Mouse (Mus musculus): ENCODE measurements around the gene Rundc1.
"Not testable (repeated sequence)": the region's sequence is repeated elsewhere in the genome, so short reads cannot be mapped to it uniquely, and the experiment has no call there.

Rundc1 gene

DNA sequence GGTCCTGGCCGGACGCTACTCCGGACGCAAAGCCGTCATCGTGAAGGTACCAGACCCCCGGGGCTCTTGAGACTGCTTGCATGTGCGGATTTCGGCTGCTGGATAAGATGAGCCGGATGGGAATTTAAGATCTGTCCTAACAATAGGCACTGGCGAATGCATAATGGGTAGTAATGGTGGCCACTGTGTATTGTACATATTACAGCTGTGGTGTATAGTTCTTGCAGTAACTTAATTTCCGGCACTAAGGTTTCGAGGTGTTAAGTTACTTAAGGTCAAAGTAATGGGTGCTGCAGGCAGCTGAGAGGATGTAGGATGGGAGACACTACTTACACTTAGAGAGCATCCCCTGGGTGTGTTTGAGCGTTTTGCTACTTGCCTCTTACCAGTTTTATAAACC lies 17.9 kb downstream of the Rundc1 start:
- no peak for DNase-seq (ENCODE audit: extremely low spot score, low read depth, low spot score)

DNA sequence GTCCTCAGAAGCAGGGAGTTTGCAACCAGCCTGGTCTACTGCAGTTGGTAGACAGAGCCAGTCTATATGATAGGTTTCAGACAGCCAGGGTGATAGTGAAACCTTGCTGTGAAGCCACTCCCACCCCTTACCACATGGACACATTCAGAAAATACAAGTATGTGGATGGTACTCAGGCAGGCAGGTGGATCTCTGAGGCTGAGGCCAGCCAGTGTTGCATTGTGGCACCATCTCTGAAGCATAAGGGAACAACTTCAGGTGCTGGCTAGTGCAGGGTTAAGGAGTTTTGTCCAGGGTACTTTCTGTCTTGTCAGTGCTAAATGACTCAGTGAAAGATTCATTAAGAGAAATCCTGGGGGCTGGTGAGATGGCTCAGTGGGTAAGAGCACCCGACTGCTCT lies 21.4 kb downstream of the Rundc1 start:
- DNase-seq (ENCODE audit: extremely low spot score, low read depth, low spot score), result no peak

DNA sequence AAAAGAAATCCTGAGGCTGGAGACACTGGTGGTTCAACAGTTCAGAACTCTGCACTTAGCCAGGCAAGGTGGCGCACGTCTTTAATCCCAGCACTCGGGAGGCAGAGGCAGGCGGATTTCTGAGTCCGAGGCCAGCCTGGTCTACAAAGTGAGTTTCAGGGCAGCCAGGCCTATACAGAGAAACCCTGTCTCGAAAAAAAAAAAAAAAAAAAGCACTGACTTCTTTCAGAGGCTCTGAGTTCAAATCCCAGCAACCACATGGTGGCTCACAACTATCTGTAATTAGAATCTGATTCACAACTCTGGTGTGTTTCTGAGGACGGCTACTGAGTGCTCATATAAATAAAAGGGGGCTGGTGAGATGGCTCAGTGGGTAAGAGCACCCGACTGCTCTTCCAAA lies 22.0 kb downstream of the Rundc1 start:
- DNase-seq (ENCODE audit: extremely low spot score, low read depth, low spot score), result not testable (repeated sequence)

DNA sequence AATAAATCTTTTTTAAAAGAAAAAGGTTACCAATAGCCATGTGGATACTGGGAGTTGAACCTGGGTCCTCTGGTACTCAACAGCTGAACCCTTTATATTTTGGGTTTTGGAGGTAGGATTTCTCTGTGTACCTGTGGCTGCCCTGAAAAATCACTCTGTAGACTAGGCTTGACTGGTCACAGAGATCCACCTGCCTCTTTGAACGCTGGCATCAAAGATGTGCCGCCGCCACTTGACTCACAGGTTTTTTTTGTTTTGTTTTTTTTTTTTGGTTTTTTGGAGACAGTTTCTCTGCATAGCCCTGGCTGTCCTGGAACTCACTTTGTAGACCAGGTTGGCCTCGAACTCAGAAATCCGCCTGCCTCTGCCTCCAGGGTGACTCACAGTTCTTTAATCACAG lies 22.9 kb downstream of the Rundc1 start:
- no peak for DNase-seq (ENCODE audit: extremely low spot score, low read depth, low spot score)

DNA sequence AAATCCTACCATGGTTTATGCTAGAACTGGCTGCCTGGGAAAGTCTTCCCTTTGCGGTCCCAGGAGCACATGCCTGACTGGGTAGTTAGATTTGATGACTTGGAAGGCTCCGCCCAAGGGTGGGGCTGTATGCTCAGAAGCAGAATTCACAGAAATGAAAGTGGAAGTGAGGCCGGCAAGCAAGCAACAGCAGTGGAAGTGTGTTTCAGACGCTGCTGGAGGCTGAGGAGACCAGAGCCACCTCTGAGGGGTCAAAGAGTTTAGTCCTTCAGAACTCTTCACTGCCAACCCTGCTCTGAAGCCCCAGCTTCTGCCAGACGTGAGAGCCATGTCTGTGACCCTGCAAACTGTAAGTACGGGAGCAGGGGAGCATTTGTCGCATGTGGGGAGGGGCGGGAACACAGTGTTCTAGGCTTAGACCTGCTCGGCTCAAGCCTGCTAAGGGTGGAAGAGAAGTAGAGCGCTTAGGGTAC lies 23.4 kb downstream of the Rundc1 start, which contains the start of gene Ifi35:
Gene Ifi35, plus strand, starts transcription at position 134 of the 473 bp plus-strand sequence.
- DNase-seq (ENCODE audit: extremely low spot score, low read depth, low spot score), result no peak

DNA sequence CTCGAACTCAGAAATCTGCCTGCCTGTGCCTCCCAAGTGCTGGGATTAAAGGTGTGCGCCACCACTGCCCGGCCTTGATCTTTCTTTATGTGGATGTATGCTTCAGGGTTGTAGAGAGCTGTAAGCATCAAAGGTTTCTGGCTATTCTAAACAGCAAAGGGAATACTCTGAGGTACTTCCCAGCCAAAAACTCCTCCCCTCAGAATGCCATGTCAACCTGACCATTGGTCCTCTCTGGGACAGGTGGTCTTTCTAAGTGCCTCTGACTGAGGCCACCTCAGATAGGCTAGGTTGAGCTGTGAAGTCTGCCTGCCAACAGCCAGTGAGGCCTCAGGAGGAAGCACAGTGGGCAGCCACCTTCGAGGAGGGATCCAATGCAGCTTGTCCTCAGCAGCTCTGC lies 24.0 kb downstream of the Rundc1 start:
- no peak for DNase-seq (ENCODE audit: extremely low spot score, low read depth, low spot score)

DNA sequence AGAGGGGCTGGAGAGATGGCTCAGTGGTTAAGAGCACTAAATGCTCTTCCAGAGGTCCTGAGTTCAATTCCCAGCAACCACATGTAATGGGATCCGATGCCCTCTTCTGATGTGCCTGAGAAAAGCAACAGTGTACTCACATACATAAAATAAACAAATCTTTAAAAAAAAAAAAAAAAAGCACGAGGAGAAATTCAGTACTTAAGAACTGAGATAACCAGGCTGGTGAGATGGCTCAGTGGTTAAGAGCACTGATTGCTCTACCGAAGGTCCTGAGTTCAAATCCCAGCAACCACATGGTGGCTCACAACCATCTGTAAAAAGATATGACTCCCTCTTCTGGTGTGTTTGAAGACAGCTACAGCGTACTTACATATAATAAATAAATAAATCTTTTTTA lies 24.7 kb downstream of the Rundc1 start:
- DNase-seq (ENCODE audit: extremely low spot score, low read depth, low spot score), result not testable (repeated sequence)

DNA sequence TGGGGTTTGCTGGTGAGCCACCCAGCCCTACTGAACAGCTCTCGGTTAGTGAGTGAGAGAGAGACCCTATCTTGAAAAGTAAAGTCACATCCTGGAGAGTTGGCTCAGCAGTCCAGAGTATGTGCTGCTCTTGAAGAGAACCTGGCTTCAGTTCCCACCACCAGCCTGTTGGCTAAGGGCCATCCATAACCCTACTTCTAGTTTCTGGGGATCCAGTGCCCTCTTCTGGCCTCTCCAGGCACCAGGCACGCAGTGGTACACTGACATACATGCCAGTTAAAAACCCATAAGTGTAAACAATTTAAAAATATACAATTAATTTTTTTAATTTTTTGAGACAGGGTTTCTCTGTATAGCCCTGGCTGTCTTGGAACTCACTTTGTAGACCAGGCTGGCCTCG lies 25.5 kb downstream of the Rundc1 start:
- no peak for DNase-seq (ENCODE audit: extremely low spot score, low read depth, low spot score)

DNA sequence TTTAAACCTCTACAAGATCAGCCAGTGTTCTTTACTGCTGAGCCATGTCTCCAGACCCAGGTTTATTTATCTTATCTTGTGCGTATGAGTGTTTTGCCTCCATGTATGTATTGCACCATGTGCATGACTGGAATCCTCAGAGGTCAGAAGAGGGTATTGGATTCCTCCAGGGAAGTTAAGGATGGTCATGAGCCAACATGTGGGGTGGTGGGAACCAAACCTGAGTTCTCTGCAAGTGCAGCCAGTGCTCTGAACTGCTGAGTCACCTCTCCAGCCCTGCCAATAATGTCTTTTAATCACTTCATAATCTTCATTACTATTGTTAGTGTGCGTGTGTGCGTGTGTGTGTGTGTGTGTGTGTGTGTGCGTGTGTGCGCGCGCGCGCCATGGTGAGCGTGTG lies 26.7 kb downstream of the Rundc1 start:
- no peak for DNase-seq (ENCODE audit: extremely low spot score, low read depth, low spot score)

DNA sequence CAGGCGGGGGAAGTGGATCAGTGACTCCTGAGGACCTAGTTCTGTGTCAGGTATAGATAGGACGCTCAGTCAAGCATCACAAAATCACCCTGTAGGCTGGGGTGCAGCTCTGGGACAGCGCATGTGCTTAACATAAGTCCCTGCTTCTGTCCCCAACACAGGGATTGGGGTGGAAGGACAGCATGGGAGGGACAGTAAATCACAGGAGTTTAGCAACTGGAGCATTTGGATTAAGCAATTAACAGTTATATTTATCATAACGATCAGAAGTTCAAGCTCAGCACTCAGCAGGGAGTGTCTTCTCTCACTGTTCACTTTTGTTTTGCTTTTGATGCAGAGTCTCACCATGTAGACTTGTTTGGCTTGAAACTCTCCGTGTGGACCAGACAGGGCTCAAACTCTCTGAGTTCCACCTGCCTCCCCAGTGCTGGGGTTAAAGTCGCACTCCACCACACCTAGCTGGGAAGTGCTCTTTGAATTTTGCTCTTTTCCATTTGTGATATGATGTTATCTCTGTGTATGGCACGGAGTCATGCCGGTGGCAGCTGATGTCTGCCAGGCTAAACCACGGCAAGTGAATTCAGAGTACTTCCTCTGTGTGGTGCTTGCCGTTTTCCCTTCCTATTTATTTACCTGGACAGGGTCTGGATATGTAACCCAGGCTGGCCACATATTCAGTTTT lies 27.3 kb downstream of the Rundc1 start:
- DNase-seq (ENCODE audit: extremely low spot score, low read depth, low spot score), result no peak

DNA sequence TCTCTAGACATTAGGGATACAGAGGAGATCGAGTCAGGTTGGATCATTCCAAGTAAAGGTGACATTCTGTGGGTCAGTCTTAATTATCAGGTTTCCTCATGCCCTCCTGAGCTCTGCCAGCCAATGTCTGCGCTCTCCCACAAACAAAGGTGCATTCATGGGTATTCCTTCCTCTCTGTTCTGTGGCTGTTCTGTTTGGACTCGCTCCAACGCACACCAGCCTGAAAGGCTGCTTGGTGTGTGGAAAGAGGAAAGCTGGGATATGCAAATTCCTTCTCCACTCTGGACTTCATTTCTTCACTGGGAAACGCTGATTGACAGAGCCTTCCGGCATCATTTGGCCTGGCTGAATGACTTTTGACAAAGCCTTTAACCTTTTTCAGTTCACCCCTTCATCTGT lies 29.8 kb downstream of the Rundc1 start:
- DNase-seq (ENCODE audit: extremely low spot score, low read depth, low spot score), result no peak

DNA sequence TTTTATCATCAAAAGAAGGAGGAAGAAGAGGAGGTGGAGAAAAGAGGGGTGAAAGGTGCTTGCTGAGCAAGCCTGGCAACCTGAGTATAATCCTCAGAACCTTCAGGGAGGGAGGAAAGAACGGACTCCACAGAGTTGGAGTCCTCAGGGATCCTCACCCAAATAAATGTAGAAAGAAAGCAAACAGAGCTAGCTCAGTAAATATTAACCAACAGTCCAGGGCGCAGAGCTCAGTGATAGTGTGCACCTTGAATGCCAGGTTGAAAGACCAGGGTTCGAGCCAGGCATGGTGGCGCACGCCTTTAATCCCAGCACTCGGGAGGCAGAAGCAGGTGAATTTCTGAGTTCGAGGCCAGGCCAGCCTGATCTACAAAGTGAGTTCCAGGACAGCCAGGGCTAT lies 30.7 kb downstream of the Rundc1 start:
- DNase-seq (ENCODE audit: extremely low spot score, low read depth, low spot score), result no peak

DNA sequence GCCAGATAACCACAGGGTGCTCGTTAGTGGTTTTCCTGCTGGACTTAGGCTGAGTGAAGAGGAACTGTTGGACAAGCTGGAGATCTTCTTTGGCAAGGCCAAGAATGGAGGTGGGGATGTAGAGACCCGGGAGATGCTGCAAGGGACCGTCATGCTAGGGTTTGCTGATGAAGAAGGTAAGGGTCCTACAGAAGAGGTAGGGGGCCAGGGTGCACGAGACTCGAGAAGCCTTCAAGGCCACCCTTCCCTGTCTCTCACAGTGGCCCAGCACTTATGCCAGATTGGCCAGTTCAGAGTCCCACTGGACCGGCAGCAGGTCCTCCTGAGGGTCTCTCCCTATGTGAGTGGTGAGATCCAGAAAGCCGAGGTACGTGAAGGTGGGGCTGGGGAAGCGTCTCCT lies 32.7 kb downstream of the Rundc1 start:
- no peak for DNase-seq (ENCODE audit: extremely low spot score, low read depth, low spot score)

DNA sequence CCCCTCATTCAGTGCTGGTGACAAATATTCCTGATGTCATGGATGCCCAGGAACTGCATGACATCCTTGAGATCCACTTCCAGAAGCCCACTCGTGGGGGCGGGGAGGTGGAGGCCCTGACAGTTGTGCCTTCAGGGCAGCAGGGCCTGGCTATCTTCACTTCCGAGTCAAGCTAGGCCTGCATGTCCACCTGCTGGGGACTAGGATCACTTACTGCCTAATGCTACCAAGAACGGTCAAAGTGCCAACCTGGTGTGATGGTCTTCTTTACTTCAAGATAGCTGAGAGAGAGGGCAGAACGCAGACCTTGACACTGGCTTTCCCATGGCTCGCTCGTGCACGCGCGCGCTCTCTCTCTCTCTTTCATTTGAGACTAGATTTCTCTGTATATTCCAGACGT lies 33.3 kb downstream of the Rundc1 start:
- no peak for DNase-seq (ENCODE audit: extremely low spot score, low read depth, low spot score)

DNA sequence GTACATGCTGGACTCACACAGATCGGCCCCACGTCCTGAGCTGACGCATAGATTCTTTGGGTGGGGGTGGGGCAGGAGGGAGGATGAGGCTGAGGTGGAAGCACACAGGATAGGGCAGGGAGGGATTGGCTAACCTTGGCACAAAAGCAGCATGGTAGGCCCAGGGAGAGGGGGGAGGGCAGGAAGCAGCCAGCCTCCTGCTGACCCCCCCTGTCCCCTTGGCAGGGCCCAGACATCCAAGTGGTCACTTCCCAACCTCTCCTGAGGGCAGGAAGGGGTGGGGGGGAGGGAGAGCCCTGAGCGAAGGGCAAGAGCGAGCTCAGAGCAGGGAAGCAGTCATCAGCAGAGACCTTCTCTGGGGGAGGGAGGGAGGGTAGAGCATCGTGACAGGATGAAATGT lies 34.8 kb downstream of the Rundc1 start:
- DNase-seq (ENCODE audit: extremely low spot score, low read depth, low spot score), result no peak

DNA sequence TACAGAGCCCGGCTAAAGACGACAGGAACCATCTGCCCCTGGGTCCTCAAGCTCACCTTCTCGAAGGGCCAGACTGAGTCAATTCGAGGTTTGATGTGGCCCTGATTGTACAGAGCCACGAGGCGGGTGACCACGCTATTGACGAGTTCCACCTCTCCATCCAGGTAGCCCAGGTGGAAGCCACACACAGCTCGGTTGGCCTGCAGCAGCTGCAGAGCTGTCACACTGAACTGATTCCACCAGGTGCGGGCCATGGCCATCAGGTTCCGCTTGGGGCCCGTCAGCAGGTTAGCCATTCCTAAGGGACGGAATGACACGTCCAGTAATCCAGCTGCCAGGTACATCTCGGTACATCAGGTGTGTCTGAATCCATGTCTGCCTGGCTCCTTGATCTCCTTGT lies 35.4 kb downstream of the Rundc1 start:
- DNase-seq (ENCODE audit: extremely low spot score, low read depth, low spot score), result no peak

DNA sequence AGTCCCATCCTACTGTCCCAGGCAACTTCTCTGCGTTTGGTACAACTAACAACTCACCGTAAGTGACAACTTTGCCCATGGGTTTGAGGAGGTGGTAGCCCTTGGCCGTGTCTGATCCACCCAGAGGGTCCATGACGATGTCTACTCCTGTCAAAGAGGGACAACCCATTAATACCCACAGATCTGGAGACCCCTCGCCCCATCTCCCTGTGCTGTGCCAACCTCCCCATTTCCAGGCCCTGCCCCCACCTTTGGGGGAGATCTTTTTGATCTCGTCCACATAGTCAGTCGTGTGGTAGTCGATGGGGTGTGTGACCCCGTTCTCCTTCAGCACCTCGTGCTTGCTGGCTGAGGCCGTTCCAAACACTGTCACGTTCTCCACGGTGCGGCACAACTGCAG lies 37.3 kb downstream of the Rundc1 start:
- no peak for DNase-seq (ENCODE audit: extremely low spot score, low read depth, low spot score)

DNA sequence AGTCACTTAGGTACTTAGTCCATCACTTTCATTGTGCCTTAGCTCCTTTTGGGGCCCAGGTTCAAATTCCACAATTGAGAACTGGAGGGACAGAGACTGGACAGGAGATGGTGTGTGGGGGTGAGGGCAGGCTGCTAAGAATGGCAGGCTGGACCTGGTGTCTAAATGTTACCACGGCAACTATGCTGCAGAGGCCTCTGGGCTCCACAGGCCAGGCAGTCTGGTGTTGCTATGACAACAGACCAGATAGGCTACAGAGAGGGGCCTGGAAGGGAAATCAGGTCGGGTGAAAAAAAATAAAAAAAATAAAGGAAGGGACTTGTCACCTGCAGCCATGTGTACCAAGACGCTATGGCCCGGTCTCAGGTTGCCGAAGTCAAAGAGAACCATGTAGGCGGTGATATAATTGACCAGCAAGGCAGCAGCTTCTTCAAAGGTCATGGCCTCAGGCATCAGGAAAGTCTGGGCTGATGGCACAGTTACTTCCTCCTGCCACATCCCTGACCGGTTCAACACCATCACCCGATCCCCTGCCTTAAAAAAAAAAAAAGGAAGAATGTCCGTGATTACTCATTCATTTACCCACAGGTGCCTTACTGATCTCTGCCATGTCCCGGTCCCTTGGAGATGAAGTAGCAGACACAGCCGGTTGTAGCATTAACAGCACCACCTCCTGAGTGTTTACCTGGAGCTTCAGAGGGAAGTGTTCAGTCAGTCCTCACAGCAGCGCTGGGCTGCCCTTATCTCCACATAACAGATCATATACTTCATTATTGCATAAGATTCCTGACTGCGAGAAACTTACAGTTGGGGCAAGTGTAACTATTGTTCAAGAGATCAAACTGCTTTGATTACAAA lies 37.9 kb downstream of the Rundc1 start:
- no peak for DNase-seq (ENCODE audit: extremely low spot score, low read depth, low spot score)

DNA sequence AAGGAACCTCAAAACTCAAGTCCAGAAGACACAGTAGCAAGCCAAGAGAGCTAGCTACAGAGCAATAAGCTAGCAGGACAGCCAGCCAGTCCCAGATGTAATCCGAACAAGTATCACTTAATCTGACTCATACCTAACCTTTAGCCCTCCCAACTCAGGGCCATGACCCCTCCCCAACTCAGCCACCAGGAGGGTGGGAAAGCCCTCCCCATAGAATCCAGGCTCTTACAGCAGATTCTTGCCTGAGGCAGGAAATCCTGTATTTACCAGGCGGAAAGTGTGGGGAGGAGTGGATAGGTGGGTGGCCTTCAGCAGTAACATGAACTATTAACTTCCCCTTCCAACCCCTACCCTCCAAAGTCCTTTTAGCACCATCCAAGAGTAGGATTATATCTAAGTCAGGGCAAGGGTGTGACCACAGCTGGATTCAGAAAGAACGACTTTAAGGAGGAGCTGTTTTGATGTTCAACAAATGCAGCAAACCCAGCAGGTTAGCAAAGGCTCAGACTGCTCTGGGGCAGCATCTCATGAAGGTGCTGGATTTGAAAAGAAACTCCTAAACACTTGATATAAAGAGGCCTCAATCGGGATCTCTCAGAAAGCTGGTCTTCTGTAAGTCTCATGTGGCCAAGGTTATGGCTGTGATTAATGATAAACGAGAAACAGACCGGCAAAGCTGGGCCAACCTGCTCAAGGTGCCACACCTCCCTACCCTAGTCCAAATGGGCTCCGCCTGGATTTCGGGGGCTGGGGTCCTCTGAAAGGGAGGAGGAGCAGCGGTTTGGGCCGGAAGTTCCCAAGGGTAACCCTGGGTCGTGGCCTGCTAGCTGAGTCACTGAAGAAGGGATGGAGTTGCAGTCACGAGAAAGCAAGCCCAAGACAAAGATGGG lies 39.6 kb downstream of the Rundc1 start, which contains the start of gene Rnd2:
Gene Rnd2, plus strand, starts transcription at position 789 of the 890 bp plus-strand sequence.
- DNase-seq (ENCODE audit: extremely low spot score, low read depth, low spot score), result no peak

DNA sequence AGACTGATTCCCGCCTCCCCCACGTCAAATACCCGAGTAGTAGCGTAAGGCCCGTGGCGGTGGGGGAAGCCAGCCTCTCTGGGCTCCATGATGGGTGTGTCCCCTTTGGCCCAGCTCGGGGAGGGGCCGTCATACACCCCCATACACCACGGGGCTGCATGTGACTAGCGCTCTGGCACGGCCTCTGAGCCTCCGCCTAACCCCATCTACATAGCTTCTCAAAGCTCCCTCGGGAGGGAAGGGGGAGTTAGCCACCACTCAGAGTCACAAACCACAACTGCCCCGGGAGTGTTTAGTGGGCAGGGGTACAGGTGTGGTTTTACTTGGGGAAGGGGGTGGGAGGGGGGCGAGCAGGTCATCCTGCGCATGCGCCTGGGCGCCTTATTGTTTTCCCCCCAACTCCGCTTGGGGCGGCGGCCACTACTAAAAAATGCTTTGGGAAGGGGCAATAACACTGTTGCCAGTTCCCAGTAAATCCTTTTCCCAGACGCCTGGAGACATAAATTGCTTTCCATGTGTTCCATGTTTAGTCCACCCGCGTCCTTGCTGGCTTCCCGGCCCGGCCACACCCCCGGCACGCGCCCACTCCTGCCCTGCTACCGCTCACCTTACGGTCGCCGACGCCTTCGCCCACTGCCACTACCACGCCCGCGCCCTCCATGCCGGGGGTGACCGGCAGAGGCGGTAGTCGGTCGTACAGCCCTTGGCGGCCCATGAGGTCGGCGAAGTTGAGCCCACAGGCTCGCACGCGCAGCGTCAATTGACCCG lies 40.4 kb downstream of the Rundc1 start:
- DNase-seq (ENCODE audit: extremely low spot score, low read depth, low spot score), result no peak
